Mouse (Mus musculus): ENCODE results near the gene Aff3. TPM values are rescaled to one million over a fixed set of nuclear protein-coding genes. Genes with fewer than 3 reads are reported as not detected.

The Aff3 gene
- polyA plus RNA-seq, 1 experiment from 2014 or later, result 29.5 TPM

DNA sequence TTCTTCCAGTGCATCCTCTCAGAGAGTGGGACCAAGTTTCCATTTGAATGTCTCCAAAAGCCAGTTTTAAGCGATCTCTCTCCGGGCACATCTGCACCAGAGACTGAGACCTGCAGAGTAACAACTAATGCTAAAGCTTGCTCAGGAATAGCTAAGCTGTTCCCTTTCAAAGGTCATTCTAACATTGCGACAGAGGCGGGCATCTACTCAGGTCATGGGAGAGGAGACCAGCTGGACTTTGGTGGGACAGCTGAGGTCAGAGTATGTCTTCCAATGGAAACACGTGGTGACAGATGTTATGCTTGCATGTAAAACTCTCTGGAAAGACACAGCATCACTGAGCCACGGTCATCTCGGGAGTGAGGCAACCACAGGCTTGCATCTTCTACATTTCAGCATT lies 488.7 kb downstream of the Aff3 start:
- 93% methylated on average over 7 of the region's 7 CpGs for WGBS

DNA sequence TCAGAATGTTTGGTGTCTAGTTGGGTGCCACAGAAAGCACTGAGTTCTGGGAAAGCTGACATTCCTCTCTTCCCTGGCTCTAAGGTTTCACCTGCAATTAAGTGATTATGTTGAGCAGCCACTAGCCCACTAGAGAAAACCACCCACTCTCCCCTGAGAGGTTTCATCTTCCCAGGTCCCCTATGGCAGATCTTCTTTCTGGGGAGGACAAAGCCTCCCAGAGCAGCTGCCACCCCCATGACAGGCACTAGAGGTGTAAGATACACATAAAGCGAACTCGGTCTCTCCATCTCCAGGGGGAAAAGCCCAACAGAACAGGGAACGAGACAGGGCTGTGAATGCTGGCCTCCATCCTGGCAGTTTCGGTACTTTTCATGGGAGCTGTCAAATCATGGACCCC lies 492.9 kb downstream of the Aff3 start:
- 84% methylated on average over 4 of the region's 4 CpGs for WGBS
- H3K27me3 ChIP-seq (ENCODE audit: control insufficient read depth, insufficient read depth, low read length), result no peaks in the 10 kb centered on the region
- no peaks in the 10 kb centered on the region for H3K4me1 ChIP-seq (replicated peaks; ENCODE audit: control insufficient read depth, insufficient read depth, low read length)
- ATAC-seq (ENCODE audit: low FRiP score) (no peak), DNase-seq (ENCODE audit: low spot score) (no peak)
- no peak overlapping the region for H3K27ac ChIP-seq
- 0 out of 2 replicates have a peak, but pooled peaks cover 9% of the 10 kb centered on the region for H3K36me3 ChIP-seq (replicated peaks; ENCODE audit: control insufficient read depth, insufficient read depth)
- H3K4me2 ChIP-seq (replicated peaks), result no peak overlapping the region
- no peaks in the 10 kb centered on the region for H3K9me3 ChIP-seq (ENCODE audit: control insufficient read depth, low read length)
- H3K4me3 ChIP-seq (replicated peaks; ENCODE audit: low read length), result no peak overlapping the region
- H3K9ac ChIP-seq, result no peak overlapping the region

More for the DNA sequence above, 488.7 kb downstream of the Aff3 start:
- no peaks in the 10 kb centered on the region for H3K9me3 ChIP-seq (ENCODE audit: control insufficient read depth, low read length)
- H3K27me3 ChIP-seq (ENCODE audit: control insufficient read depth, insufficient read depth, low read length), result no peaks in the 10 kb centered on the region
- no peak overlapping the region for H3K27ac ChIP-seq
- no peak overlapping the region for H3K4me3 ChIP-seq (replicated peaks; ENCODE audit: low read length)
- no peaks in the 10 kb centered on the region for H3K4me1 ChIP-seq (replicated peaks; ENCODE audit: control insufficient read depth, insufficient read depth, low read length)
- no peak overlapping the region for H3K9ac ChIP-seq
- ATAC-seq (ENCODE audit: low FRiP score) (no peak), DNase-seq (ENCODE audit: low spot score) (no peak)
- peaks cover 46% of the 10 kb centered on the region for H3K36me3 ChIP-seq (replicated peaks; ENCODE audit: control insufficient read depth, insufficient read depth)
- H3K4me2 ChIP-seq (replicated peaks), result no peak overlapping the region

DNA sequence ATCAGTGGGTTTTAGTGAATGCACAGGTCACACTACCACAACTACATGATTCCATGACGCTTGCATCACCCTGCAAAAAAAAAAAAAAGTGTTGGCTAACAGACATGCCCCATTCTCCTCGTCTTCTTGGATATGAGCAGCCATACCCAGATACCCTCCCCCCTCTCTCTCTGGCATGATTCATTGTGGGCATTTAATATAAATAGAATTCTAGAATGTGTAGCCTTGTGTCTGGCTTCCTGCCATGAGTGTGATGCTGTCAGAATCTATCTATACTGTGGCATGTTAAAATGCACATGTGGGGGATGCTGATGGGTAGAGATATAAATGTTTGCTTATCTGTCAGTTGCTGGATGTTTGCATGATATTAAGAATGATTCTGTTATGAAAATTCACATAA lies 499.1 kb downstream of the Aff3 start:
- ATAC-seq (ENCODE audit: low FRiP score), result no peak
- no peak for DNase-seq (ENCODE audit: low spot score)
- Histone ChIP-seq H3K4me1 (replicated peaks; ENCODE audit: control insufficient read depth, insufficient read depth, low read length) (no peaks in the 10 kb centered on the region), H3K4me3 (replicated peaks; ENCODE audit: low read length) (no peak overlapping the region), H3K27me3 (ENCODE audit: control insufficient read depth, insufficient read depth, low read length) (no peaks in the 10 kb centered on the region), H3K4me2 (replicated peaks) (no peak overlapping the region), H3K36me3 (replicated peaks; ENCODE audit: control insufficient read depth, insufficient read depth) (no peaks in the 10 kb centered on the region), H3K9me3 (ENCODE audit: control insufficient read depth, low read length) (no peaks in the 10 kb centered on the region), H3K27ac (no peak overlapping the region), H3K9ac (no peak overlapping the region)
- WGBS, result 65% methylated on average over 2 of the region's 2 CpGs

DNA sequence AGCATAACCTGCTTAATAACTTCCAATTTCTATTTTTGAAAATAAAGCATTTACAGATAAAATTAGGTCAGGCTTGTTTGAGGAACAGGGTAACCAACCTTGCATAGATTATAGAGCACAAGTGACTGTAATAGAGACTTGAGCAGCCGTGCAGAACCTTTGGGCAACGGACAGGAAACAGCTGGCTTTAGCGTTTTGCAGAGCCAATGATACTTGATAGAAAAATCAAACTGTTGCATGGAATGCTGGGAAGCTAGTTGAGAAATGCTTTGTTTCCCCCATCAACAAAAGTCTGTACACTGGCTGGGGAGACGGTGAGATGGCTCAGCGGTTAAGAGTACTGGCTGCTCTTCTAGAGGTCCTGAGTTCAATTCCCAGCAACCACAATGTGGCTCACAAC lies 514.7 kb downstream of the Aff3 start:
- Histone ChIP-seq H3K4me1 (replicated peaks; ENCODE audit: control insufficient read depth, insufficient read depth, low read length) (no peaks in the 10 kb centered on the region), H3K9me3 (ENCODE audit: control insufficient read depth, low read length) (no peaks in the 10 kb centered on the region), H3K36me3 (replicated peaks; ENCODE audit: control insufficient read depth, insufficient read depth) (no peaks in the 10 kb centered on the region), H3K9ac (no peak overlapping the region), H3K4me3 (replicated peaks; ENCODE audit: low read length) (no peak overlapping the region), H3K27me3 (ENCODE audit: control insufficient read depth, insufficient read depth, low read length) (no peaks in the 10 kb centered on the region), H3K4me2 (replicated peaks) (no peak overlapping the region), H3K27ac (no peak overlapping the region)
- no peak for ATAC-seq (ENCODE audit: low FRiP score)
- DNase-seq (ENCODE audit: low spot score), result no peak
- 90% methylated on average over 5 of the region's 5 CpGs for WGBS

DNA sequence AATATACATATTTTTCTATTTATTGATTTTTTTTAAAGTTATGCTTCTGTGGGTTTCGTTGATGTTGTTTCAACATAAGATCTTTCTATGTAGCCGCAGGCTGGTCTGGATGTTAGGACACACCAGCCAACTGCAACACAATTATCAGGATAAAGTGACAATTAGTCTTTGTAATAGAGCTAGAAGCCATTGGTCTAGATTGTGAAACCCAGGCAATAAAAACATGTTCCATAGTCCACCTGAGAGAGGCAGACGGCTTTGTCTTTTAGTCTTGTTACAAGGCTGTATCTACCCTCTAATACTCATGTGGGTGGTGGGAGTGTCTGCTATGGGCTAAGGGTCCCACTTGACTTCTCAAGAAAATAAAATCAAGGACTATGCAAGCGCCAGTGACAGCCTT lies 518.7 kb downstream of the Aff3 start:
- Histone ChIP-seq H3K36me3 (replicated peaks; ENCODE audit: control insufficient read depth, insufficient read depth) (no peaks in the 10 kb centered on the region), H3K9ac (no peak overlapping the region), H3K27ac (no peak overlapping the region), H3K4me2 (replicated peaks) (no peak overlapping the region), H3K4me3 (replicated peaks; ENCODE audit: low read length) (no peak overlapping the region), H3K9me3 (ENCODE audit: control insufficient read depth, low read length) (no peaks in the 10 kb centered on the region), H3K27me3 (ENCODE audit: control insufficient read depth, insufficient read depth, low read length) (no peaks in the 10 kb centered on the region), H3K4me1 (replicated peaks; ENCODE audit: control insufficient read depth, insufficient read depth, low read length) (no peaks in the 10 kb centered on the region)
- 89% methylated on average over 4 of the region's 4 CpGs for WGBS
- no peak for DNase-seq (ENCODE audit: low spot score)
- ATAC-seq (ENCODE audit: low FRiP score), result no peak

DNA sequence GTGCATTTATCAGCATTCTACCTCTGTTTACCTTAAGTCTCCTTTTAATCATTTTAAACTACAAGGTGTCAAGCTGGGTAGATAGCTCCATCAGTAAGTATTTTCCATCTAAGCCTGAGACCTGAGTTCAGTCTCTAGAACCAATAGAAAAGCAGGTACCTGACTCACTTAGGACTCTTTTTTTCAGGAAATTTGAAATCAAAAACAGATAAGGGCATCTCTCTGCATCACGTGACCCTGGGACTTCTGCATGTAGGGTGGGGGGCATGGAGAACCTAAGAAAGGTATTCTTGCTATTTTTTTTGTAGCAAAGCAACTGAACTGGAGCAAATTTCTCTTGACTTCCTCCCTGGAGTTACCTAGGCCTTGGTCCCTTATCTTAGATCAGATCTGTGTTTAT lies 523.4 kb downstream of the Aff3 start:
- no peak for ATAC-seq (ENCODE audit: low FRiP score)

DNA sequence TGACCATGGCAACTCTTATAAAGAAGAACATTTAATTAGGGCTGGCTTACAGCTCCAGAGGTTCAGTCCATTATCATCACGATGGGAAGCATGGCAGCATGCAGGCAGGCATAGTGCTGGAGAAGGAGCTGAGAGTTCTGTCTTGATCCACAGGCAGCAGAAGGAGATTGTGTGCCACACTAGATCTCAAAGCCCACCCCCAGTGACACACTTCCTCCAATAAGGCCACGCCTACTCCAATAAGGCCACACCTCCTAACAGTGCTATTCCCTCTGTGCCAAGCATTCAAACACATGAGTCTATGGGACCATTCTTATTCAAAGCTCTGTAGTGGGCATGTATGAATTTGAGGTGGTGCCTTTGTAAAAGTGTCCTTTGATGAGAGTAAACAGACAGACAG lies 523.8 kb downstream of the Aff3 start:
- no peak for DNase-seq (ENCODE audit: low spot score)
- Histone ChIP-seq H3K27me3 (ENCODE audit: control insufficient read depth, insufficient read depth, low read length) (no peaks in the 10 kb centered on the region), H3K36me3 (replicated peaks; ENCODE audit: control insufficient read depth, insufficient read depth) (no peaks in the 10 kb centered on the region), H3K9me3 (ENCODE audit: control insufficient read depth, low read length) (no peaks in the 10 kb centered on the region), H3K4me3 (replicated peaks; ENCODE audit: low read length) (no peak overlapping the region), H3K4me2 (replicated peaks) (no peak overlapping the region), H3K27ac (no peak overlapping the region), H3K4me1 (replicated peaks; ENCODE audit: control insufficient read depth, insufficient read depth, low read length) (no peaks in the 10 kb centered on the region), H3K9ac (no peak overlapping the region)
- 75% methylated on average over 2 of the region's 2 CpGs for WGBS
- no peak for ATAC-seq (ENCODE audit: low FRiP score)

More for the DNA sequence above, 523.4 kb downstream of the Aff3 start:
- Histone ChIP-seq H3K27ac (no peak overlapping the region), H3K27me3 (ENCODE audit: control insufficient read depth, insufficient read depth, low read length) (no peaks in the 10 kb centered on the region), H3K9ac (no peak overlapping the region), H3K4me3 (replicated peaks; ENCODE audit: low read length) (no peak overlapping the region), H3K36me3 (replicated peaks; ENCODE audit: control insufficient read depth, insufficient read depth) (no peaks in the 10 kb centered on the region), H3K4me2 (replicated peaks) (no peak overlapping the region), H3K4me1 (replicated peaks; ENCODE audit: control insufficient read depth, insufficient read depth, low read length) (no peaks in the 10 kb centered on the region), H3K9me3 (ENCODE audit: control insufficient read depth, low read length) (no peaks in the 10 kb centered on the region)
- no peak for DNase-seq (ENCODE audit: low spot score)
- 85% methylated on average over 1 of the region's 1 CpGs for WGBS

DNA sequence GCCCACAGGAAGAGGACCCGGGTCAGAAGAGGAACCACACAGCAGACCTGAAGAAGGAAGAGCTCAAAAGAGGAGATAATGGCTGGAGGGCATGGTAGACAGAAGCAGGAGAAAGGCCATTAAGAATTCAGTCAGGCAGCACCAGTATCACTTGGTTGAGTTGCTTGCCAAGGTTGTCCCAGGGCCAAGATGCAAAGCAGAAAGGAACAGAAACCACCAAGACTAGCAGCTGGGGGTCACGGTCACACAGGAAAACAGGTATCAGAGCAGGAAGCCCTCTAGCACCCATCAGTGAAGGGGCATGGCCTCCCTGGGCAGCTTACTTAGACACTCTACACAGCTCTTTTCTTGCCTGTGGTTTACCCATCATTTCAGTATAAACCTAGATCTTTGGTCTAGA lies 525.4 kb downstream of the Aff3 start:
- DNase-seq (ENCODE audit: low spot score), result no peak
- Histone ChIP-seq H3K27me3 (ENCODE audit: control insufficient read depth, insufficient read depth, low read length) (no peaks in the 10 kb centered on the region), H3K4me2 (replicated peaks) (no peak overlapping the region), H3K4me3 (replicated peaks; ENCODE audit: low read length) (no peak overlapping the region), H3K27ac (no peak overlapping the region), H3K36me3 (replicated peaks; ENCODE audit: control insufficient read depth, insufficient read depth) (no peaks in the 10 kb centered on the region), H3K9me3 (ENCODE audit: control insufficient read depth, low read length) (no peaks in the 10 kb centered on the region), H3K9ac (no peak overlapping the region), H3K4me1 (replicated peaks; ENCODE audit: control insufficient read depth, insufficient read depth, low read length) (no peaks in the 10 kb centered on the region)
- ATAC-seq (ENCODE audit: low FRiP score), result no peak
- 83% methylated on average over 2 of the region's 2 CpGs for WGBS

DNA sequence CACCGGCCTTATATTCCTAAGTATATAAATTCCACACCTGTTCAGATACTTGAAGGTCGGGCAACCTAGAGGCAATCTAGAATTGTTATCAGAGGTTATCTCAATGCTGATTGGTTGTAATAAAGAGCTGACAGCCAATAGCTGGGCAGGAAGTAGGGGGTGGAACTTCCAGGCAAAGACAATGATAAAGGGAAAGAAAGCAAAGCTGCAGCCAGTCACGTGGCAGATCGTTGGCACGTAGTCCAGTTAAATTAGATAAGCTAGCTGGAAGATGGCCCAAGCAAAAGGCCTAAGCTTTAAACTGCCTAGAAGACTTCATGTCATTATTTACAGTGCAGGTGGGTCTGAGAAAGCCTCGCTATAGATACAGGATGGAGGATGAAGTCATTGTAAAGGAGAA lies 531.8 kb downstream of the Aff3 start:
- H3K4me2 ChIP-seq (replicated peaks), result no peak overlapping the region
- H3K4me1 ChIP-seq (replicated peaks; ENCODE audit: control insufficient read depth, insufficient read depth, low read length), result peaks cover 6% of the 10 kb centered on the region
- H3K9ac ChIP-seq, result no peak overlapping the region
- ATAC-seq (ENCODE audit: low FRiP score) (no peak), DNase-seq (ENCODE audit: low spot score) (no peak)
- no peak overlapping the region for H3K4me3 ChIP-seq (replicated peaks; ENCODE audit: low read length)
- H3K27ac ChIP-seq, result no peak overlapping the region
- H3K27me3 ChIP-seq (ENCODE audit: control insufficient read depth, insufficient read depth, low read length), result no peaks in the 10 kb centered on the region
- no peaks in the 10 kb centered on the region for H3K9me3 ChIP-seq (ENCODE audit: control insufficient read depth, low read length)
- WGBS, result 69% methylated on average over 6 of the region's 6 CpGs
- no peaks in the 10 kb centered on the region for H3K36me3 ChIP-seq (replicated peaks; ENCODE audit: control insufficient read depth, insufficient read depth)

DNA sequence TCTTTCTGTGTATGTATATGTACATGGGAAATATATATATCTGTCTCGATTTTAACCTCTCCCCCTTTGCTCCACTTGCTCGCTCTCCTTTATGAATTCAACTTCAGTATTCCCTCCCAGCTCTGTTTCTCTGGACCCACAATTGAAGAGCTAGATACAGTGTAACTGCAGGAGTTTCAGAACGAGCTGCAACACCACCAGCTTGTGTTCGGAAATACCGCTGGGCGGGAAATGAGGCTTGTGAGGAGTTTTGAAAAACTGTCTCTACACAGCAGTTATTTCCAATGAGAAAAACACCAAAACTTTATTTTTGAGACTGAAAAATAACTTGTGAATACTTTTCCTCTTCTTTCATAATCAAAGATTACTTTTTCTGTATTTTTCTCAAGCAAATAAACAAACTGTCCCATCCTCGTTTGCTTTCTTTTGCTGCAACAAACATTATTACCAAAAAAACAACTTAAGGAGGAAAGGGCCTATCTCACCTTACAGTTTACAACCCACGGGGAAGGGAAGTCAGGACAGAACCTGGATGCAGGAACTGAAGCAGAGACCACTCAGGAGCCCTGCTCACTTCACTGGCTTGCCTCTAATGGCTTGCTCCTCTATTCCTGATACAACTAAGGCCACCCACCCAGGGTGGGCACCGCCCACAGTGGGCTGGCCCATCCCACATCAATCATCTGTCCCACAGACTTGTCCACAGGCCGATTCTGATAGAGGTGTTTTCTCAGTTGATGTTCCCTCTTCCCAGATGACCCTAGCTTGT lies 533.9 kb downstream of the Aff3 start:
- Histone ChIP-seq H3K27ac (peak overlapping the region; percentile 96; the same call in 1 of the 2 replicates), H3K9ac (no peak overlapping the region), H3K36me3 (replicated peaks; ENCODE audit: control insufficient read depth, insufficient read depth) (no peaks in the 10 kb centered on the region), H3K4me1 (replicated peaks; ENCODE audit: control insufficient read depth, insufficient read depth, low read length) (peaks cover 20% of the 10 kb centered on the region), H3K4me3 (replicated peaks; ENCODE audit: low read length) (0 out of 2 replicates have a peak overlapping the region, but pooled peaks have one; percentile 88), H3K4me2 (replicated peaks) (peak overlapping the region; percentile 94), H3K27me3 (ENCODE audit: control insufficient read depth, insufficient read depth, low read length) (no peaks in the 10 kb centered on the region), H3K9me3 (ENCODE audit: control insufficient read depth, low read length) (no peaks in the 10 kb centered on the region)
- no peak for DNase-seq (ENCODE audit: low spot score)
- ATAC-seq (ENCODE audit: low FRiP score), result no peak
- WGBS, result 57% methylated on average over 10 of the region's 10 CpGs

All from hindbrain, embryonic 14.5 days (tissue).